Mouse (Mus musculus) spleen, adult 2 months (tissue): ENCODE data around the gene Ttc22. TPM values are rescaled to one million over a fixed set of nuclear protein-coding genes. Genes with fewer than 3 reads are reported as not detected.

ENCODE experiments used
- DNase-seq, 2 experiments: peaks; one replicate each; pipeline versions ENCODE4 v3.0.0 to v3.0.0-alpha.2; 2012 to 2021; ENCODE audit warnings: low spot score in 2 of 2, low read depth in 1 of 2
- H3K27ac ChIP-seq: fragments of 200-500 bp; 2 replicates; pipeline ENCODE4 v1.5.1; 2012; ENCODE audit warnings: low read length, inconsistent platforms; ENCODE audit not compliant: insufficient read depth
- H3K27me3 ChIP-seq: fragments of 200-500 bp; 2 replicates; pipeline ENCODE4 v1.6.1; 2012; ENCODE audit warnings: mild to moderate bottlenecking, moderate library complexity, low read length, inconsistent platforms; ENCODE audit not compliant: control insufficient read depth, insufficient read depth
- H3K36me3 ChIP-seq: fragments of 200-500 bp; 2 replicates; pipeline ENCODE4 v1.6.1; 2012; ENCODE audit warnings: mild to moderate bottlenecking, low read length, inconsistent platforms; ENCODE audit not compliant: control insufficient read depth, insufficient read depth
- H3K4me1 ChIP-seq: fragments of 200-500 bp; 2 replicates; pipeline ENCODE4 v1.6.1; 2011; ENCODE audit warnings: inconsistent platforms; ENCODE audit not compliant: control insufficient read depth, insufficient read depth, insufficient read length
- H3K4me3 ChIP-seq: fragments of 200-500 bp; 2 replicates; pipeline ENCODE4 v1.5.1; 2011; ENCODE audit warnings: mild to moderate bottlenecking, inconsistent platforms; ENCODE audit not compliant: insufficient read depth, insufficient read length; ENCODE audit errors: extremely low read depth
- CTCF ChIP-seq: fragments of 200-500 bp; IDR thresholded peaks from 2 replicates; pipeline ENCODE4 v1.5.1; 2011; ENCODE audit warnings: mild to moderate bottlenecking, inconsistent platforms; ENCODE audit not compliant: insufficient read depth, insufficient read length, insufficient replicate concordance; ENCODE audit errors: extremely low read depth
- POLR2A ChIP-seq: fragments of 200-500 bp; IDR thresholded peaks from 2 replicates; pipeline ENCODE4 v1.6.1; 2011; ENCODE audit warnings: low read depth, low read length, inconsistent platforms
- WGBS: fragments of 180-500 bp; shearing (Covaris S2); methylation state at CpG from one replicate; pipeline ENCODE4 v1.1.7; 2018; 5-methylcytosine and 5-hydroxymethylcytosine counted together
- polyA plus RNA-seq: library from polyadenylated mRNA; depleted of rRNA; stranded (reverse); fragments of >200 nt; gene quantifications from 2 replicates; pipeline ENCODE4 v1.2.3, GENCODE M21; 2012

Ttc22 gene
- polyA plus RNA-seq, 1 experiment, result 0.06 TPM

GRCm38 (mm10) chr4:106614180-106614797, 7.9 kb upstream of the Ttc22 start:
- no peaks in the 10 kb centered on the region for H3K36me3 ChIP-seq
- 49% methylated on average over 7 of the region's 7 CpGs for WGBS
- H3K4me1 ChIP-seq, result no peaks in the 10 kb centered on the region
- no peak overlapping the region for H3K27ac ChIP-seq
- H3K4me3 ChIP-seq, result no peak overlapping the region
- peaks cover 2% of the 10 kb centered on the region; the same call in 1 of the 2 replicates for H3K27me3 ChIP-seq
- TF ChIP-seq CTCF, result peak; percentile 77; the same call in 1 of the 2 replicates
- TF ChIP-seq POLR2A, result no peak
- peak; percentile 12 to 40 for DNase-seq

GRCm38 (mm10) chr4:106614881-106615280, 7.4 kb upstream of the Ttc22 start:
- H3K36me3 ChIP-seq, result no peaks in the 10 kb centered on the region
- H3K4me1 ChIP-seq, result no peaks in the 10 kb centered on the region
- H3K4me3 ChIP-seq, result no peak overlapping the region
- no peak for DNase-seq
- H3K27me3 ChIP-seq, result peaks cover 2% of the 10 kb centered on the region; the same call in 1 of the 2 replicates
- 65% methylated on average over 9 of the region's 9 CpGs for WGBS
- H3K27ac ChIP-seq, result no peak overlapping the region
- no peak for TF ChIP-seq CTCF
- no peak for TF ChIP-seq POLR2A

- peaks cover 2% of the 10 kb centered on the region; the same call in 1 of the 2 replicates for H3K27me3 ChIP-seq
- no peaks in the 10 kb centered on the region for H3K4me1 ChIP-seq
- 68% methylated on average over 12 of the region's 12 CpGs for WGBS
- H3K4me3 ChIP-seq, result no peak overlapping the region
- no peak for DNase-seq
- TF ChIP-seq CTCF, result no peak
- no peak for TF ChIP-seq POLR2A
- H3K36me3 ChIP-seq, result no peaks in the 10 kb centered on the region
- H3K27ac ChIP-seq, result no peak overlapping the region
Measured at GRCm38 (mm10) chr4:106615637-106616036, 6.6 kb upstream of the Ttc22 start.

- TF ChIP-seq CTCF (no peak), POLR2A (no peak)
- DNase-seq, result no peak
- peaks cover 2% of the 10 kb centered on the region; the same call in 1 of the 2 replicates for H3K27me3 ChIP-seq
- H3K4me3 ChIP-seq, result no peak within 1 kb of the TSS
- H3K36me3 ChIP-seq, result no peaks in the 10 kb centered on the region
- WGBS, result 2% methylated on average over 19 of the region's 19 CpGs
- no peak within 1 kb of the TSS for H3K27ac ChIP-seq
- no peaks in the 10 kb centered on the region for H3K4me1 ChIP-seq
Measured at GRCm38 (mm10) chr4:106617056-106617455, 5.2 kb upstream of the Ttc22 start, which contains the start of gene Lexm. TSS of gene Lexm (minus strand) at chr4:106617241.

GRCm38 (mm10) chr4:106618898-106619297, 3.3 kb upstream of the Ttc22 start:
- 82% methylated on average over 4 of the region's 4 CpGs for WGBS
- H3K36me3 ChIP-seq, result no peaks in the 10 kb centered on the region
- H3K4me3 ChIP-seq, result no peak overlapping the region
- H3K27ac ChIP-seq, result no peak overlapping the region
- no peaks in the 10 kb centered on the region; the same call in 1 of the 2 replicates for H3K4me1 ChIP-seq
- H3K27me3 ChIP-seq, result peaks cover 5% of the 10 kb centered on the region; the same call in 1 of the 2 replicates
- TF ChIP-seq POLR2A (no peak), CTCF (no peak)
- no peak for DNase-seq

- no peak for DNase-seq
- WGBS, result 68% methylated on average over 3 of the region's 3 CpGs
Measured at GRCm38 (mm10) chr4:106621428-106621827, 804 bp upstream of the Ttc22 start.

GRCm38 (mm10) chr4:106622712-106623111, 480 bp downstream of the Ttc22 start:
- Histone ChIP-seq H3K4me1 (no peaks in the 10 kb centered on the region; the same call in 1 of the 2 replicates), H3K4me3 (no peak overlapping the region), H3K27me3 (0 out of 2 replicates have a peak, but pooled peaks cover 3% of the 10 kb centered on the region), H3K36me3 (no peaks in the 10 kb centered on the region), H3K27ac (no peak overlapping the region)
- 27% methylated on average over 28 of the region's 28 CpGs for WGBS
- TF ChIP-seq POLR2A, result no peak
- no peak for TF ChIP-seq CTCF
- no peak for DNase-seq

More at GRCm38 (mm10) chr4:106621428-106621827, 804 bp upstream of the Ttc22 start:
- Histone ChIP-seq H3K4me3 (no peak overlapping the region), H3K4me1 (no peaks in the 10 kb centered on the region; the same call in 1 of the 2 replicates), H3K36me3 (no peaks in the 10 kb centered on the region), H3K27me3 (peaks cover 5% of the 10 kb centered on the region; the same call in 1 of the 2 replicates), H3K27ac (no peak overlapping the region)
- TF ChIP-seq POLR2A (no peak), CTCF (no peak)
